Mouse (Mus musculus) kidney, adult 2 months (tissue): ENCODE results near the gene Ccdc171. TPM values are rescaled to one million over a fixed set of nuclear protein-coding genes. Genes with fewer than 3 reads are reported as not detected.
A peak's percentile ranks its signal among the peaks of the same experiment; 100 is the strongest.

Experiments used
- DNase-seq: peaks from one replicate; pipeline ENCODE4 v3.0.0; 2021
- H3K27ac ChIP-seq: fragments of 200-500 bp; 2 replicates; pipeline ENCODE4 v1.5.1; 2012; ENCODE audit warnings: low read depth, low read length, control low read depth, inconsistent platforms; ENCODE audit not compliant: insufficient read depth
- H3K27me3 ChIP-seq: fragments of 200-500 bp; replicated peaks from 2 replicates; pipeline ENCODE4 v1.6.1; 2012; ENCODE audit warnings: mild to moderate bottlenecking, moderate library complexity, low read length, inconsistent platforms; ENCODE audit not compliant: control insufficient read depth, insufficient read depth
- H3K36me3 ChIP-seq: fragments of 200-500 bp; 2 replicates; pipeline ENCODE4 v1.6.1; 2012; ENCODE audit warnings: mild to moderate bottlenecking, moderate library complexity, low read length, inconsistent platforms; ENCODE audit not compliant: control insufficient read depth, insufficient read depth
- H3K4me1 ChIP-seq: fragments of 200-500 bp; 2 replicates; pipeline ENCODE4 v1.6.1; 2011; ENCODE audit warnings: low read length; ENCODE audit not compliant: control insufficient read depth, insufficient read depth
- H3K4me3 ChIP-seq: fragments of 200-500 bp; 2 replicates; pipeline ENCODE4 v1.5.1; 2011; ENCODE audit warnings: mild to moderate bottlenecking, low read depth, low read length, control low read depth; ENCODE audit not compliant: insufficient read depth
- CTCF ChIP-seq: fragments of 200-500 bp; conservative IDR thresholded peaks from 2 replicates; pipeline ENCODE4 v1.5.1; 2011; ENCODE audit warnings: low read depth, mild to moderate bottlenecking, control low read depth, low read length, moderate library complexity, mixed read lengths; ENCODE audit not compliant: insufficient read depth, insufficient read length
- POLR2A ChIP-seq: fragments of 200-500 bp; IDR thresholded peaks from one replicate; pipeline ENCODE4 v1.6.1; 2011; ENCODE audit warnings: low read depth, low read length, control low read depth
- WGBS: fragments of 180-500 bp; shearing (Covaris S2); methylation state at CpG from one replicate; pipeline ENCODE4 v1.1.7; 2018; 5-methylcytosine and 5-hydroxymethylcytosine counted together
- polyA plus RNA-seq: library from polyadenylated mRNA; depleted of rRNA; stranded (reverse); fragments of >200 nt; gene quantifications from 2 replicates; pipeline ENCODE4 v1.2.3, GENCODE M21; 2012

The Ccdc171 gene
- polyA plus RNA-seq, 1 experiment: 0.72 TPM

DNA sequence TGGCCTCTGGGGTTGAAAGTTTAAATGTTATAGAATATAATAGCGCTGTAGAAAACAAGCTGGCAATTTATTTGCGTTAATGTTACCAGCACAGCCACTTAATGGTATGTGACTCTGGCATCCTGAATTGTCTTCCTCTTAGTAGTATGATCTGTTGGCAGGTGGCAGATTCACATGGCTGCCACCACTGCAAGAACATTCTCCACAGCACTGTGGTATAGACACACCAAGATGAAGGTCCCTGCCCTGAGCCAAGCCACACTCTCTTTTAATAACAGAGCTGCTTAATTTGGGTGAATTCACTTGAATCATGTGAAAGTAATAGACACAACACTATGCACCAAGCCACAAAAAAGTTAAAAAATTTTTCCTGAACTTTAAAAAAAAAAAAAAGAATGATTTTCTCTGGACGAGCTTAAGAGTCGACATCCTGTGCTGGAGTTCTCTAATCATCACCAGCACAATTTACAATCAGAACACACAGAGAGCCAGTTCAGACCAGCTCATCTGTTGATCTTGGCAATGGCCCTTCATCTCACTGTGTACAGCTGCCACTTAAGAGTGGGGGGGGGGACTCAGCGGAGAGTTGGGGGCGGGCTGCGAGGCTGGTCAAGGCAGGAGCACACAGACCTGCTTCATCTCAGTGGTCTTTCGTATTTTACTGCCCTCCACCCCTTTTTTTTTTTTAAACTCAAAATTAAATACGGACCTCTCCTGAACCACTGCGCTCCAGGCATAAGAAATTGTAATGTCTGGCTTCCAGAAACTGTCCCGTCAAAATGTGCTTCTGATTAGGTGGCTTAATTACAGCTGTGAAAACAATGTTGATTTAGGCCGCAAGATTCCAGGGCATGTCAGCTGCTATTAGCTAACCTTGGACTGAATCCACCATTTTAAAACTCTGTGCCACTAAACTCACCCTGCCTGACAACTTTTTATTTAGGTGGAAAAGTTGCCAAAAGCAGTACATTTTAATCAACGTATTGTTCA lies 305.8 kb downstream of the Ccdc171 start:
- Histone ChIP-seq H3K4me3 (no peak overlapping the region), H3K27me3 (no peaks in the 10 kb centered on the region), H3K36me3 (no peaks in the 10 kb centered on the region), H3K4me1 (no peaks in the 10 kb centered on the region), H3K27ac (no peak overlapping the region)
- no peak for TF ChIP-seq POLR2A
- no peak for TF ChIP-seq CTCF
- 41% methylated on average over 13 of the region's 13 CpGs for WGBS
- peak; percentile 44 for DNase-seq

DNA sequence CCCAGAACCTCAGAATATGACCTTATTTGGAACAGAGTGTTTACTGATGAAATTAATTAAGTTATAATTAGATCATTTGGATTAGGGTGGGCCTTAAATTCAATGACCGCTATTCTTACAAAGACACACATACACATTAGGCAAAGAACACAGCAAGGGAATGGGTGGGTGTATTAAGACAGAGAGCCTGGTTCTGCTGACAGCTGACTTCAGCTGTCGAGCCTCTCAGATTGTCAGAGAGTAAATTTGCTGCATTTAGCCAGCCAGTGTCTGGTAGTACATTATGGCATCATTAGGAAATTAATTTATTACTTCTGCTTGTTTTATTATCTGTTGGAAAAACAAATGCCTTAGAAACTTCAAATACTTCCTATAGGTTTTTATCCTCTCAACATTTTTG lies 313.7 kb downstream of the Ccdc171 start:
- Histone ChIP-seq H3K36me3 (no peaks in the 10 kb centered on the region), H3K27ac (no peak overlapping the region), H3K4me1 (no peaks in the 10 kb centered on the region), H3K4me3 (no peak overlapping the region), H3K27me3 (no peaks in the 10 kb centered on the region)
- TF ChIP-seq CTCF: no peak
- no peak for TF ChIP-seq POLR2A
- no peak for DNase-seq
- 63% methylated on average over 2 of the region's 2 CpGs for WGBS

DNA sequence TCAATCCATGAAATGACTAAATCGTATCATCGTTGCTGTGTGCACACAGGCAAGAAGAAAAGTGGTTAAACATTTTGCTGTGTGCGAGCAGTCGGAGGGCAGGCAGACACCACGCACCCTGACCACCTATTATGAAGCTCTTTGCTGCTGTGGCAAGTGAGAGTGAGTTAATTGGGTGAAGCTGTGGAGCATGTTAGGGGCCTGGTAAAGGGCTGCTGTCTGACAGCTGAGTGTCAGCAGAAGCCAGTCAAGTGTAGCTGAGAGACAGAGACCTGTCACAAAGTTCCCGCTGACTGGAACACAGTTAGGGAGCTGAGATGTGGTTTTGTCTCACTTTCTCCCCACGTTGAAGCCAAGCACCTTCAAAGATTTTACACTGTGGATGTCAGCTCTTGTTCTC lies 321.0 kb downstream of the Ccdc171 start:
- no peak overlapping the region for H3K4me3 ChIP-seq
- H3K4me1 ChIP-seq: no peaks in the 10 kb centered on the region
- no peaks in the 10 kb centered on the region for H3K36me3 ChIP-seq
- no peak for TF ChIP-seq CTCF
- no peak for TF ChIP-seq POLR2A
- no peak overlapping the region for H3K27ac ChIP-seq
- H3K27me3 ChIP-seq: no peaks in the 10 kb centered on the region
- DNase-seq: no peak
- WGBS: 52% methylated on average over 7 of the region's 7 CpGs

DNA sequence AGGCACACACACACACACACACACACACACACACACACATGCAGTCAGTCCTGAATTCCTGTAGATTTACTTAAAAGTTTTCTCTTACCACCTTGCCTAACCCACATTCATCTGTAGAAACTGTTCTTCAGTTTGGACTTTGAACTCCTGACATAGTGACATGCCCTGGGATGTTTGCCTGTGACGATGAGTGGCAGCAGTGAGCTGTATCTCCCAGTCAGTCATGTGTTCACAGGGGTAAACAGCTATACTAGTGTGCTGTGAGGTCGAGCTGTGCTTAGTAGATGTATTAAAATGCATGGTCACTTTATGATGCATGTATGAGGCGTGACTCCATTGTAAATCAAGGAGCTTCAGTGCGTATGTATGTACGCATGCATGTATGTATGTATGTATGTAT lies 328.5 kb downstream of the Ccdc171 start:
- 0 out of 2 replicates have a peak, but pooled peaks have one; percentile 10 for TF ChIP-seq CTCF
- TF ChIP-seq POLR2A: no peak
- no peaks in the 10 kb centered on the region for H3K4me1 ChIP-seq
- no peak overlapping the region for H3K27ac ChIP-seq
- no peak overlapping the region for H3K4me3 ChIP-seq
- no peaks in the 10 kb centered on the region for H3K36me3 ChIP-seq
- 76% methylated on average over 5 of the region's 5 CpGs for WGBS
- peak; percentile 5 for DNase-seq
- H3K27me3 ChIP-seq: no peaks in the 10 kb centered on the region

DNA sequence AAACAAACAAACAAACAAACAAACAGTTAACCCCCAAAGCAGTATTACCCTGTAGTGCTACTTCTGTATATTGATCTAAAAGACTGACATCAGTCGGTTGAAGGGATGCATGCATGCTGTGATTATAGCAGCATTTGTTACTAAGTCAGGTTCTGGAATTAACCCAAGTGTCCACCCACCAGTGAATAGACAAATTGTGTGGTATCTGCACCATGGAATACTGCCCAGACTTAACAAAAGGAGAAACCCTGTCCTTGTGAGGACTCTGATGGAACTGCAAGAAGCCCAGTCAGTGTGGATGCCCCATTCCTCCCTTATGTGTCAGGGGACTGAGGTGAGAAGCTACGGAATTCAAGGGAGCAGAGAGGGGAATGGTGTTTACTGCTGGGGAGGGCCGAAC lies 336.4 kb downstream of the Ccdc171 start:
- TF ChIP-seq CTCF (no peak), POLR2A (no peak)
- Histone ChIP-seq H3K36me3 (no peaks in the 10 kb centered on the region), H3K27ac (no peak overlapping the region), H3K4me1 (no peaks in the 10 kb centered on the region), H3K27me3 (no peaks in the 10 kb centered on the region), H3K4me3 (no peak overlapping the region)
- no peak for DNase-seq
- 53% methylated on average over 3 of the region's 3 CpGs for WGBS

DNA sequence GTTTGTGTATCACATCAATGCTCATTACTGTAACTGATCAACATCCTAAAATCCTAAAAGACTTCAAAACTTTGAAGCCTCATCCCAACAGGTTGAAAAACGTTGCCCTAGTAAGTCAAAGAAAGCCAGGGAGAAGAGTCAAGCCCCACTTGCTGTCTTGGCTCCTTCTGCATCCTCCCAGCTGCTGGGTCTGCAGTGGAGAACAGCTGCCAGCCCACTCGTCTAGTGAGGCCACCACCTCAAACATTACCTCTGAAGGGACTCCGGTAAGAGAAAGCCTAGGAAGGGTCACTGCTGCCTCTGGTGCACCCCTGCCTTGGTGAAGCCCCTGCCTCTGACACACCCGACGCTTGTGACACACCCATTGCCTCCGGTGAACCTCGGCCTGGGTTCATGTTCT lies 336.9 kb downstream of the Ccdc171 start:
- no peak for DNase-seq
- no peak overlapping the region for H3K27ac ChIP-seq
- H3K27me3 ChIP-seq: no peaks in the 10 kb centered on the region
- no peaks in the 10 kb centered on the region for H3K4me1 ChIP-seq
- H3K4me3 ChIP-seq: no peak overlapping the region
- WGBS: 72% methylated on average over 7 of the region's 7 CpGs
- TF ChIP-seq POLR2A (no peak), CTCF (no peak)
- H3K36me3 ChIP-seq: no peaks in the 10 kb centered on the region

DNA sequence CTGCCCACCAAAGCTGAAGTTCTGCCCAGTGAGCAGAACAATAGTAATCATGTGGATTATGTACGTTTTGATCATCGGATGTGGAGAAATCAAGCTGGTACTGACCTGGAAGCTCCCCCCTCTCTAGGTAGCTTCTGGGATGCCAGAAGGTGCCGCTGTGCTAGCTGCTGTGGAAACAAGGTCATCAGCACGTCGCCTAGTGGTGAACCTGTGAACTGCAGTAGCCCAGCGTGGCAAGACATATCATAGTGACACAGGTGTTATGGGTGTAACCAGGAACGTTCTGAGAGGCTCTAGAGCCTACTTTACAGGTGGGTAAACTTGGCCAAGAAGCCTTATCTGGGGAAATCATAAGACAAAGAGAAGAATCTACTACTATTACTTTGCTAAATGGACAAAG lies 351.3 kb downstream of the Ccdc171 start:
- TF ChIP-seq CTCF (no peak), POLR2A (no peak)
- no peaks in the 10 kb centered on the region for H3K36me3 ChIP-seq
- DNase-seq: no peak
- H3K4me3 ChIP-seq: no peak overlapping the region
- 65% methylated on average over 7 of the region's 7 CpGs for WGBS
- no peak overlapping the region for H3K27ac ChIP-seq
- no peaks in the 10 kb centered on the region for H3K27me3 ChIP-seq
- no peaks in the 10 kb centered on the region for H3K4me1 ChIP-seq
